Mouse (Mus musculus) activated CD4-positive, CD25-positive, alpha-beta regulatory T cell, adult 4 months (primary cell): ENCODE results near the gene AL732309.1. TPM values are rescaled to one million over a fixed set of nuclear protein-coding genes. Genes with fewer than 3 reads are reported as not detected.

Source experiments
- ATAC-seq: one replicate; pipeline ENCODE4 v1.8.0; 2017
- polyA plus RNA-seq, 2 experiments: library from polyadenylated mRNA; unstranded; fragments of 100-300 nt; shearing (Covaris generic); gene quantifications; one replicate each; pipeline ENCODE4 v1.2.1; 2017

AL732309.1 gene
- 1 to 10 TPM; 3.6 to 4.2 TPM for polyA plus RNA-seq

- no peak for ATAC-seq
Observed at GRCm38 (mm10) chr2:25246183-25247072, at the start of gene AL732309.1. TSS of gene AL732309.1 (minus strand) at chr2:25246863.

GRCm38 (mm10) chr2:25293706-25294105 is 47.0 kb upstream of the AL732309.1 start:
- ATAC-seq: no peak

- no peak for ATAC-seq
Observed at GRCm38 (mm10) chr2:25292856-25293255, 46.2 kb upstream of the AL732309.1 start.

GRCm38 (mm10) chr2:25292054-25292544 is 45.4 kb upstream of the AL732309.1 start:
- ATAC-seq: no peak

GRCm38 (mm10) chr2:25291184-25292053 is 44.8 kb upstream of the AL732309.1 start:
- ATAC-seq: no peak

GRCm38 (mm10) chr2:25290816-25291130 is 44.1 kb upstream of the AL732309.1 start:
- no peak for ATAC-seq

GRCm38 (mm10) chr2:25290101-25290815 is 43.6 kb upstream of the AL732309.1 start:
- ATAC-seq: no peak

- ATAC-seq: no peak
Observed at GRCm38 (mm10) chr2:25289651-25290050, 43.0 kb upstream of the AL732309.1 start, which contains the start of gene Lrrc26. TSS of gene Lrrc26 (plus strand) at chr2:25289915.

GRCm38 (mm10) chr2:25288734-25289345 is 42.2 kb upstream of the AL732309.1 start:
- ATAC-seq: no peak

- no peak for ATAC-seq
Observed at GRCm38 (mm10) chr2:25287927-25288649, 41.4 kb upstream of the AL732309.1 start, which contains the start of gene Tmem210. TSS of gene Tmem210 (plus strand) at chr2:25288145.

GRCm38 (mm10) chr2:25286837-25287636 is 40.4 kb upstream of the AL732309.1 start:
- no peak for ATAC-seq

- no peak for ATAC-seq
Observed at GRCm38 (mm10) chr2:25286314-25286713, 39.7 kb upstream of the AL732309.1 start.

- ATAC-seq: no peak
Observed at GRCm38 (mm10) chr2:25285551-25285950, 38.9 kb upstream of the AL732309.1 start.

GRCm38 (mm10) chr2:25278928-25279882 is 32.5 kb upstream of the AL732309.1 start:
- ATAC-seq: no peak

- no peak for ATAC-seq
Observed at GRCm38 (mm10) chr2:25273010-25273409, 26.3 kb upstream of the AL732309.1 start.

- no peak for ATAC-seq
Observed at GRCm38 (mm10) chr2:25272515-25272914, 25.9 kb upstream of the AL732309.1 start.

- ATAC-seq: peak; percentile 92
Observed at GRCm38 (mm10) chr2:25271827-25272511, 25.3 kb upstream of the AL732309.1 start, which contains the start of the genes Ssna1 and Anapc2. TSS of gene Ssna1 (minus strand) at chr2:25272438. TSS of gene Anapc2 (plus strand) at chr2:25272478.

GRCm38 (mm10) chr2:25267746-25268309 is 21.2 kb upstream of the AL732309.1 start:
- no peak for ATAC-seq
